Mouse (Mus musculus) heart, adult 2 months (tissue): ENCODE measurements around the gene Npepl1. TPM values are rescaled to one million over a fixed set of nuclear protein-coding genes. Genes with fewer than 3 reads are reported as not detected.

Source experiments
- DNase-seq, 2 experiments: peaks; one replicate each; pipeline ENCODE4 v3.0.0; 2021
- H3K27ac ChIP-seq: fragments of 200-600 bp; 2 replicates; pipeline ENCODE4 v1.8.1; 2022
- H3K27me3 ChIP-seq: fragments of 200-500 bp; 2 replicates; pipeline ENCODE4 v1.6.1; 2012; ENCODE audit warnings: mild to moderate bottlenecking, low read length, inconsistent platforms, mixed read lengths; ENCODE audit not compliant: control insufficient read depth, insufficient read depth
- H3K36me3 ChIP-seq: fragments of 200-500 bp; 2 replicates; pipeline ENCODE4 v1.6.1; 2012; ENCODE audit warnings: low read length, inconsistent platforms; ENCODE audit not compliant: control insufficient read depth, insufficient read depth
- H3K4me1 ChIP-seq: fragments of 200-500 bp; 2 replicates; pipeline ENCODE4 v1.6.1; 2011; ENCODE audit warnings: low read length; ENCODE audit not compliant: control insufficient read depth, insufficient read depth
- H3K4me3 ChIP-seq: fragments of 200-600 bp; 2 replicates; pipeline ENCODE4 v1.8.1; 2022
- H3K79me2 ChIP-seq: fragments of 200-500 bp; replicated peaks from 2 replicates; pipeline ENCODE4 v1.6.1; 2012; ENCODE audit warnings: mild to moderate bottlenecking, inconsistent platforms, low read length, moderate library complexity, mixed read lengths; ENCODE audit not compliant: control insufficient read depth, insufficient read depth
- H3K9ac ChIP-seq: fragments of 200-500 bp; 2 replicates; pipeline ENCODE4 v1.6.1; 2012; ENCODE audit warnings: low read depth, mild to moderate bottlenecking, control low read depth, inconsistent platforms, low read length, mixed read lengths
- CTCF ChIP-seq: fragments of 200-600 bp; IDR thresholded peaks from 2 replicates; pipeline ENCODE4 v1.8.1; 2022; ENCODE audit warnings: antibody characterized with exemption, mild to moderate bottlenecking, moderate library complexity
- EP300 ChIP-seq: fragments of 200-500 bp; IDR thresholded peaks from 2 replicates; pipeline ENCODE4 v1.6.1; 2011; ENCODE audit warnings: low read depth, low read length, control low read depth; ENCODE audit not compliant: insufficient read depth
- POLR2A ChIP-seq: fragments of 200-500 bp; IDR thresholded peaks from 2 replicates; pipeline ENCODE4 v1.6.1; 2011; ENCODE audit warnings: mild to moderate bottlenecking, low read depth, low read length, control low read depth; ENCODE audit not compliant: insufficient read depth
- WGBS: fragments of 180-500 bp; shearing (Covaris S2); methylation state at CpG from one replicate; pipeline ENCODE4 v1.1.7; 2018; 5-methylcytosine and 5-hydroxymethylcytosine counted together
- intact Hi-C: fragments of 180-260 bp; cut with DNase I; formaldehyde crosslinking; loops from one replicate; pipeline ENCODE4 v1.15.1; 2025
- polyA plus RNA-seq: library from polyadenylated mRNA; depleted of rRNA; stranded (reverse); fragments of >200 nt; gene quantifications from 2 replicates; pipeline ENCODE4 v1.2.3, GENCODE M21; 2012
- total RNA-seq, 2 experiments: library from RNA; stranded (reverse); gene quantifications; 2 replicates each; pipeline ENCODE4 v1.2.3; 2021

Gene Npepl1
- total and polyA plus RNA-seq, 3 experiments, result 63.1 to 79.6 (median 73.9) TPM

DNA sequence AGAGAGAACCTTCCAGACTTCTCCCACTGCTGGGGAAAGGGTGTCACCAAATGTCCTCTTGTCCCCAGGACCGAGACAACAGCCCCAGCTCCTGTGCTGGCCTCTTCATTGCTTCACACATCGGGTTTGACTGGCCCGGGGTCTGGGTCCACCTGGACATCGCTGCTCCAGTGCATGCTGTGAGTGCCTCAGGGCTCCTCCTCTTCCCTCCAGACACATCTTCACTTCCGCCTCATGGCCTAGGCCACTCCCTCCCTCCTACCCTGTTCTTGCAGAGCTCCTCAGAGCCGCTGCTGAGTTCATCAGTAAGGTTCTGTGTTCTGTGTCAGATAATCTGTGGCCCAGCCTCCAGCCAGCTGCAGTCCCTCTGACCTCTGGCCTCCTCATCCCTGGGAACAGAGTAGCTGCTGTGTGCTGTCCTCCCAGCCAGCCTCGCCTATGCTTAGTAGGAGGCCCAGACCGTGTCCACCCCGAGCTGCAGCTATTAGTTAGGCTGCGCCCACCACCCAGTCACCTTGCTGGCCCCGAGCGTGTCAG, 11.3 kb downstream of the Npepl1 start:
- Histone ChIP-seq H3K27ac (no peak overlapping the region), H3K27me3 (no peaks in the 10 kb centered on the region), H3K9ac (no peak overlapping the region), H3K4me3 (no peak overlapping the region), H3K4me1 (no peaks in the 10 kb centered on the region), H3K79me2 (no peaks in the 10 kb centered on the region), H3K36me3 (no peaks in the 10 kb centered on the region)
- peak in 1 of 2 experiments; percentile 23 for DNase-seq
- no peak for TF ChIP-seq POLR2A
- no peak for TF ChIP-seq EP300
- TF ChIP-seq CTCF, result no peak
- intact Hi-C loops, result no loop called here
- whole genome bisulfite sequencing, result 81% methylated on average over 12 of the region's 12 CpGs

DNA sequence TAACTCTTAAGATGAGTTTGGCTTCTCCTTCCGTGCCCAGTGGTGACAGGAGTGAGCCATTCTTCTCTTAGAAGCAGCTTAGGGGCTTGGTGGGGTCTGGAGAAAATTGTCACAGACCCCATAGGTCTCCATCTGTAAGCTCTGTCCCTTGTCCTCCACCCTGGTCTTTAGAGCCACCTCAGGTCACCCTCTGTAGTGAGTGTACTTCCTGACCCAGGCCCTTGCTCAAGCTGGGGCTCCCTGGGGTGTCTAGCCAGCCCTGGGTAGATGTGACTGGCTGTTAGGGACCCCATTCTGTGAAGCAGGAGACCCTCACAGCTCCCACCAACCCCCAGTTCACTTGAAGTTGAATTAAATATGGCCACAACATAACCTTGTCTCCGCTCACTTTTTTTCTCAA, 12.2 kb downstream of the Npepl1 start:
- Histone ChIP-seq H3K36me3 (no peaks in the 10 kb centered on the region), H3K4me1 (no peaks in the 10 kb centered on the region), H3K9ac (no peak overlapping the region), H3K4me3 (no peak overlapping the region), H3K79me2 (no peaks in the 10 kb centered on the region), H3K27me3 (no peaks in the 10 kb centered on the region), H3K27ac (no peak overlapping the region)
- WGBS, result 96% methylated on average over 2 of the region's 2 CpGs
- intact Hi-C loops, result no loop called here
- DNase-seq, result no peak
- TF ChIP-seq POLR2A, result no peak
- no peak for TF ChIP-seq EP300
- no peak for TF ChIP-seq CTCF

DNA sequence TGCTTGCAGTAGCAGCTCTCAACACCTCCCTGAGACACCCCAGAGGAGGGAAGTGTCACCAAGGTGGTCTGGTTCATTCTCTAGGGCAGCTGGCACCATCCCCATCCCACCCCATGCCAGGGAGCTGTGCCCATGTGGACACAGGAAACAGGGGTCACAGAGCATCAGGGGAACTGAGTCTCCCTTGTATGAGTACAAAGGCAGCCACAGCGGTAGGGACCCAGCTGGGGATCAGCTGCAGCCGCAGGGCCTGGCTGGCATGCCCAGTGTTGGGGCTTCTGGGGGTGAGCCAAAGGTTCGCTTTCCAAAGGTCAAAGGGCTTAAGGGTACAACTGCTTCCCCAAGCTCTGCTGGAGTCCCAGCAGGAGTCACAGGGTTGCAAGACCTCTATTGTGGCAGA, 13.6 kb downstream of the Npepl1 start:
- Histone ChIP-seq H3K79me2 (no peaks in the 10 kb centered on the region), H3K4me1 (no peaks in the 10 kb centered on the region), H3K9ac (no peak overlapping the region), H3K27me3 (no peaks in the 10 kb centered on the region), H3K36me3 (no peaks in the 10 kb centered on the region), H3K4me3 (no peak overlapping the region), H3K27ac (no peak overlapping the region)
- TF ChIP-seq EP300 (no peak), POLR2A (no peak), CTCF (no peak)
- intact Hi-C loops, result no loop called here
- DNase-seq, result peak in 1 of 2 experiments; percentile 12
- WGBS, result 97% methylated on average over 3 of the region's 3 CpGs

DNA sequence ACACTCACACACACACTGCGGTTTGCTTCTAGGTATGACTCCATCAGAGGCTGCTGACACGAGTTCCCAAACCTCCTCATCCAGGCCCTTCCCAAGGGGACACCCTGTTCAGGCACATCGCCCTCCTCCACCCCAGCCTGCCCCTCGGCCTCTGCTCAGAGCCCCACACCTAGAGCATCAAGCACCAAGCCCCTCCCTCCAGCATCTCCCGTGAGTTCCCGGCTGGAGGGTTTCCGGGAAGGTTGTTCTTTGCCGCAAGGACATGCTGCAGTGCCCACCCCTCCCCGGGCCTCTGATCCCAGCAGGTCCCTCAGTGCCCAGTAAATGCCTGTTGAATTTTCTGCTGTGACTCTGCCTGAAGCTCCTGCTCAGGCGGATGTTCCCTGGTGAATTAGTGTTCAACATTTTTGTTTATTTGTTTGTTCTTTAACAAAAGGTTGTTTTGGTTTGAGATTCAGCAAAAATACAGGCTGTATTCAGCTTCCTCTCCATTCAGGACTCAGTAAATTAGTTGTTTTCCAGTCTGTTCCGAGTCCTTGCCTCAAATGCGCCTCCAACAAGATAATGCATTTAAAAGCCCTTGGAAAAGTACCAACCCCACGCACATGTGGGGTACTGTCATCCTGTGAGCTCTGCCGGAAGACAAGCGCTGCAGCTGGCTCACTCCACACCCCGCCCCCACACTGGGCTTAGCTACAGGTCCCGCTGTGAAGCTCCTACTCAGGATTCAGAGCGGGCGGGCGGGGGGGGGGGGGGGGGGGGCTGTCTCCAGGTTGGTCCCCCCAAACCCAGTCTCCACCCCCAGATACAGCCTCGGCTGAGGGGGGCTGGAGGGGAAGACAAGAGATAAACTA, 16.6 kb downstream of the Npepl1 start:
- DNase-seq, result peak in 1 of 2 experiments; percentile 26
- H3K27ac ChIP-seq, result no peak overlapping the region
- WGBS, result 11% methylated on average over 20 of the region's 21 CpGs

DNA sequence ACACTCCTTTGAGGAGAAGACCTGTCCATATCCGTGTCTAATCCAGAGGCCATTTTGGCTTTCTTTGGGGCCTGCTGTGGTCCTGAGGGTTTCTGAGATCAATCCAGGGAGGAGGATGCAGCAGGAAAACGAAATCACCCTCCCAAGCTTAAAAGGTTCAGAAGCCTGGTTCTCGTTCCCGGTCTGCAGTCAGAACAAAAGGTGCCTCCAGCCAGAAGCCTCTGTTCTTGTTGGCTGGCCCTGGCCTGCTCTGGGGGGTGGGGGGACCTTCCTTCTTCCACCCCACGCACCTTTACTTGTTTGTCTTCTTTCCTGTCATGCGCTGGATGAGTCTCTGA, 17.2 kb downstream of the Npepl1 start:
- intact Hi-C loops, result no loop called here
- Histone ChIP-seq H3K9ac (no peak overlapping the region), H3K27ac (no peak overlapping the region), H3K4me3 (no peak overlapping the region), H3K79me2 (no peaks in the 10 kb centered on the region), H3K36me3 (no peaks in the 10 kb centered on the region), H3K4me1 (no peaks in the 10 kb centered on the region), H3K27me3 (no peaks in the 10 kb centered on the region)
- peak in 1 of 2 experiments; percentile 12 for DNase-seq
- WGBS, result 43% methylated on average over 6 of the region's 6 CpGs
- TF ChIP-seq EP300, result no peak
- no peak for TF ChIP-seq POLR2A
- no peak for TF ChIP-seq CTCF

More for the DNA sequence above, 16.6 kb downstream of the Npepl1 start:
- H3K36me3 ChIP-seq, result no peaks in the 10 kb centered on the region
- H3K27me3 ChIP-seq, result no peaks in the 10 kb centered on the region
- intact Hi-C loops, result no loop called here
- no peak overlapping the region for H3K9ac ChIP-seq
- H3K79me2 ChIP-seq, result no peaks in the 10 kb centered on the region
- H3K4me1 ChIP-seq, result no peaks in the 10 kb centered on the region
- no peak overlapping the region for H3K4me3 ChIP-seq
- TF ChIP-seq CTCF (no peak), EP300 (no peak), POLR2A (no peak)

DNA sequence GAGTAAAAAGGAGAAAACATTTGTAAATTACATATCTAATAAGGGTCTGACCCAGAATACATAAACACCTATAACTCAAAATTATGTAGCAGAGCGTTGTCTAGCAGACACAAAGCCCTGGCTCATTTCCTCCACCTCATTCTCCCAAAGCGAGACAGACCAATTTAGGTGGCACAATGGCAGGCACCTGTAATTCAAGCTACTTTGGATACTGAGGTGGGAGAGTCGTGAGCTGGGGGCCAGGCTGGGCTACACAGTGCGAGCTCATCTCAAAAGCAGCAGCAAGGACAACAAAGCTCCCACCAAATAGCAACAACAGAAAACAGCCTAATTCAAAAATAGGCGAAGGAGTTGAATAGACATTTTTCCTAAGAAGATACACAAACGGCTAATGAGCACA, 18.8 kb downstream of the Npepl1 start:
- H3K9ac ChIP-seq, result no peak overlapping the region
- TF ChIP-seq POLR2A (no peak), EP300 (no peak), CTCF (no peak)
- no peak overlapping the region for H3K27ac ChIP-seq
- H3K79me2 ChIP-seq, result no peaks in the 10 kb centered on the region
- intact Hi-C loops, result no loop called here
- 87% methylated on average over 6 of the region's 6 CpGs for WGBS
- no peaks in the 10 kb centered on the region for H3K27me3 ChIP-seq
- H3K4me1 ChIP-seq, result no peaks in the 10 kb centered on the region
- no peak for DNase-seq
- H3K4me3 ChIP-seq, result no peak overlapping the region
- no peaks in the 10 kb centered on the region for H3K36me3 ChIP-seq
